Comparison of ENCODE assay signal across 8 mouse cellular contexts in genomic region chr7:24885468-24886307, GRCm38 (mm10). TPM values are rescaled to one million over a fixed set of nuclear protein-coding genes. Genes with fewer than 3 reads are reported as not detected.
DNase-seq lines count a peak whose midpoint lies in the region; ATAC-seq and TF ChIP-seq lines count a peak whose summit lies in the region.

No protein-coding gene starts in this region.

- no peak for TF ChIP-seq EP300 in heart, postnatal 0 days (IDR thresholded peaks at IDR 0.05; ENCODE audit: low read depth)

- peak overlapping the region in 1 of 2 experiments; percentile 86; a peak in 1 of 4 replicates for H3K27ac ChIP-seq in heart, embryonic 14.5 days (replicated peaks in 1 of 2; ENCODE audit: control insufficient read depth in 1 of 2, insufficient read depth in 1 of 2, low read depth in 2 of 2, low read length in 2 of 2)
- 0 out of 2 replicates have a peak overlapping the region, but pooled peaks have one; percentile 26 for H3K27ac ChIP-seq in heart, postnatal 0 days (ENCODE audit: low read depth)
- 0 out of 2 replicates have a peak overlapping the region, but pooled peaks have one; percentile 14 for H3K27ac ChIP-seq in midbrain, embryonic 11.5 days (ENCODE audit: low read depth, low read length)

- H3K4me3 ChIP-seq in heart, embryonic 14.5 days (ENCODE audit: control insufficient read depth in 1 of 2, insufficient read depth in 1 of 2, low read depth in 1 of 2, low read length in 2 of 2), result peak overlapping the region; percentile 69 to 91
- peak overlapping the region; percentile 97 for H3K4me3 ChIP-seq in G1E (ENCODE audit: low read depth, low read length)
- peak overlapping the region; percentile 91 for H3K4me3 ChIP-seq in heart, postnatal 0 days (ENCODE audit: low read depth, low read length)
- peak overlapping the region; percentile 100 for H3K4me3 ChIP-seq in midbrain, embryonic 11.5 days (ENCODE audit: low read depth, low read length)

- H3K9ac ChIP-seq in heart, embryonic 14.5 days (ENCODE audit: low read length), result peak overlapping the region; percentile 99
- peak overlapping the region; percentile 99 for H3K9ac ChIP-seq in heart, postnatal 0 days (replicated peaks; ENCODE audit: low read depth, low read length)
- peak overlapping the region; percentile 100 for H3K9ac ChIP-seq in midbrain, embryonic 11.5 days (ENCODE audit: low read length)

- no peaks in the 10 kb centered on the region for H3K27me3 ChIP-seq in heart, embryonic 14.5 days (ENCODE audit: control insufficient read depth, insufficient read depth, low read length)
- H3K27me3 ChIP-seq in G1E (ENCODE audit: insufficient read depth, low read length), result peaks cover 10% of the 10 kb centered on the region
- H3K27me3 ChIP-seq in heart, postnatal 0 days (ENCODE audit: control insufficient read depth, insufficient read depth, low read length), result no peaks in the 10 kb centered on the region
- H3K27me3 ChIP-seq in midbrain, embryonic 11.5 days (ENCODE audit: control insufficient read depth, insufficient read depth, low read length), result no peaks in the 10 kb centered on the region

- no peak for TF ChIP-seq CTCF in G1E (IDR thresholded peaks at IDR 0.05; ENCODE audit: low read depth, low read length)
- TF ChIP-seq CTCF in heart, postnatal 0 days (IDR thresholded peaks at IDR 0.05; ENCODE audit: low read depth), result no peak

- H3K4me1 ChIP-seq in heart, embryonic 14.5 days (ENCODE audit: control insufficient read depth in 2 of 2, insufficient read depth in 2 of 2, low read length in 2 of 2), result peaks cover 8 to 27% of the 10 kb centered on the region in 2 experiments
- peaks cover 56% of the 10 kb centered on the region for H3K4me1 ChIP-seq in G1E (ENCODE audit: insufficient read depth, low read depth, low read length)
- peaks cover 16% of the 10 kb centered on the region for H3K4me1 ChIP-seq in heart, postnatal 0 days (ENCODE audit: control insufficient read depth, insufficient read depth)
- H3K4me1 ChIP-seq in midbrain, embryonic 11.5 days (ENCODE audit: control insufficient read depth, insufficient read depth, low read length), result peaks cover 21% of the 10 kb centered on the region

- peaks cover 54% of the 10 kb centered on the region for H3K36me3 ChIP-seq in heart, embryonic 14.5 days (ENCODE audit: control insufficient read depth, insufficient read depth, low read length)
- peaks cover 60% of the 10 kb centered on the region for H3K36me3 ChIP-seq in G1E (replicated peaks)
- peaks cover 47% of the 10 kb centered on the region for H3K36me3 ChIP-seq in heart, postnatal 0 days (replicated peaks; ENCODE audit: control insufficient read depth, insufficient read depth, low read length)
- peaks cover 20% of the 10 kb centered on the region for H3K36me3 ChIP-seq in midbrain, embryonic 11.5 days (ENCODE audit: control insufficient read depth, insufficient read depth, low read length)

- peak overlapping the region; percentile 83 for H3K4me2 ChIP-seq in heart, embryonic 14.5 days (ENCODE audit: low read length)
- H3K4me2 ChIP-seq in heart, postnatal 0 days (ENCODE audit: low read depth, low read length), result peak overlapping the region; percentile 67
- H3K4me2 ChIP-seq in midbrain, embryonic 11.5 days, result peak overlapping the region; percentile 80

- no peak for DNase-seq in heart, adult 9 months (ENCODE audit: low spot score in 2 of 2)
- DNase-seq in G1E (ENCODE audit: low spot score), result no peak
- no peak for DNase-seq in heart, postnatal 0 days (ENCODE audit: low spot score)
- DNase-seq in midbrain, embryonic 11.5 days (ENCODE audit: low spot score, missing footprints), result peak; percentile 61
- DNase-seq in embryo, embryonic 11 days, result no peak
- no peak for DNase-seq in ovary, postnatal 14 days (ENCODE audit: low spot score)
- no peak for DNase-seq in frontal cortex, postnatal 25 days (ENCODE audit: low spot score in 2 of 2)

- H3K9me3 ChIP-seq in heart, embryonic 14.5 days (ENCODE audit: control insufficient read depth, low read length), result no peaks in the 10 kb centered on the region
- H3K9me3 ChIP-seq in G1E (replicated peaks), result no peaks in the 10 kb centered on the region
- H3K9me3 ChIP-seq in heart, postnatal 0 days (replicated peaks; ENCODE audit: control insufficient read depth, low read length), result no peaks in the 10 kb centered on the region
- H3K9me3 ChIP-seq in midbrain, embryonic 11.5 days (ENCODE audit: control insufficient read depth, low read length), result no peaks in the 10 kb centered on the region

- ATAC-seq in heart, embryonic 14.5 days (ENCODE audit: insufficient number of reproducible peaks, insufficient read depth, low FRiP score, low read depth), result no peak
- no peak for ATAC-seq in G1E (ENCODE audit: extremely low read depth, insufficient number of reproducible peaks, low FRiP score, poor library complexity, severe bottlenecking)
- no peak for ATAC-seq in heart, postnatal 0 days (ENCODE audit: insufficient read depth, low read depth)
- ATAC-seq in midbrain, embryonic 11.5 days (ENCODE audit: low FRiP score), result no peak

- 43% methylated on average over 12 of the region's 12 CpGs for WGBS in heart, embryonic 14.5 days
- 34% methylated on average over 12 of the region's 12 CpGs for WGBS in heart, postnatal 0 days
- 42% methylated on average over 12 of the region's 12 CpGs for WGBS in midbrain, embryonic 11.5 days

RNA-seq across cellular contexts. Expression of gene Rps19, which starts 1.5 kb away (rescaled TPM):
- polyA plus RNA-seq in heart, embryonic 14.5 days (2014; fragmentation: Nextera tagmentation; extraction: Ambion mirVana), result 1,418 and 1,656 TPM in 2 replicates
- total RNA-seq in G1E (2014; fragmentation: Nextera tagmentation), result 877 and 949 TPM in 2 replicates
- total RNA-seq in G1E (2017), result 1,262 and 1,401 TPM in 2 replicates
- 2,998 and 3,499 TPM in 2 replicates for polyA plus RNA-seq in G1E (2012)
- total RNA-seq in heart, postnatal 0 days (2014; rRNA removed; ENCODE audit: low replicate concordance), result 530 and 642 TPM in 2 replicates
- polyA plus RNA-seq in heart, postnatal 0 days (2015; fragmentation: Nextera tagmentation; extraction: Ambion mirVana), result 980 and 1,040 TPM in 2 replicates
- polyA plus RNA-seq in midbrain, embryonic 11.5 days (2014; fragmentation: Nextera tagmentation; extraction: Ambion mirVana), result 1,753 and 1,929 TPM in 2 replicates

RNA-seq across cellular contexts. Expression of gene Cd79a, which starts 11.5 kb away (rescaled TPM):
- not detected in 2 replicates for polyA plus RNA-seq in heart, embryonic 14.5 days (2014; fragmentation: Nextera tagmentation; extraction: Ambion mirVana)
- total RNA-seq in G1E (2014; fragmentation: Nextera tagmentation), result not detected in 2 replicates
- 0.11 TPM in 1 of 2 replicates, not detected in the other for total RNA-seq in G1E (2017)
- 0.04 TPM in 1 of 2 replicates, not detected in the other for polyA plus RNA-seq in G1E (2012)
- total RNA-seq in heart, postnatal 0 days (2014; rRNA removed; ENCODE audit: low replicate concordance), result 2.8 TPM in 1 of 2 replicates, not detected in the other
- polyA plus RNA-seq in heart, postnatal 0 days (2015; fragmentation: Nextera tagmentation; extraction: Ambion mirVana), result 0.33 and 0.70 TPM in 2 replicates
- 0.12 and 0.14 TPM in 2 replicates for polyA plus RNA-seq in midbrain, embryonic 11.5 days (2014; fragmentation: Nextera tagmentation; extraction: Ambion mirVana)

RNA-seq across cellular contexts. Expression of gene Dmrtc2, which starts 15.8 kb away (rescaled TPM):
- not detected in 2 replicates for polyA plus RNA-seq in heart, embryonic 14.5 days (2014; fragmentation: Nextera tagmentation; extraction: Ambion mirVana)
- total RNA-seq in G1E (2014; fragmentation: Nextera tagmentation) (not detected in 2 replicates), G1E (2017) (not detected in 2 replicates)
- polyA plus RNA-seq in G1E (2012), result not detected in 2 replicates
- not detected in 2 replicates for total RNA-seq in heart, postnatal 0 days (2014; rRNA removed; ENCODE audit: low replicate concordance)
- polyA plus RNA-seq in heart, postnatal 0 days (2015; fragmentation: Nextera tagmentation; extraction: Ambion mirVana), result not detected in 2 replicates
- polyA plus RNA-seq in midbrain, embryonic 11.5 days (2014; fragmentation: Nextera tagmentation; extraction: Ambion mirVana), result not detected in 2 replicates

RNA-seq across cellular contexts. Expression of gene Lypd4, which starts 15.9 kb away (rescaled TPM):
- polyA plus RNA-seq in heart, embryonic 14.5 days (2014; fragmentation: Nextera tagmentation; extraction: Ambion mirVana), result not detected in 2 replicates
- total RNA-seq in G1E (2014; fragmentation: Nextera tagmentation) (not detected in 2 replicates), G1E (2017) (0.11 and 0.17 TPM in 2 replicates)
- not detected in 2 replicates for polyA plus RNA-seq in G1E (2012)
- total RNA-seq in heart, postnatal 0 days (2014; rRNA removed; ENCODE audit: low replicate concordance), result not detected in 2 replicates
- not detected in 2 replicates for polyA plus RNA-seq in heart, postnatal 0 days (2015; fragmentation: Nextera tagmentation; extraction: Ambion mirVana)
- not detected in 2 replicates for polyA plus RNA-seq in midbrain, embryonic 11.5 days (2014; fragmentation: Nextera tagmentation; extraction: Ambion mirVana)

RNA-seq across cellular contexts. Expression of gene Arhgef1, which starts 17.0 kb away (rescaled TPM):
- polyA plus RNA-seq in heart, embryonic 14.5 days (2014; fragmentation: Nextera tagmentation; extraction: Ambion mirVana), result 58.4 and 63.3 TPM in 2 replicates
- total RNA-seq in G1E (2014; fragmentation: Nextera tagmentation), result 97.4 and 107 TPM in 2 replicates
- 38.3 and 48.2 TPM in 2 replicates for total RNA-seq in G1E (2017)
- polyA plus RNA-seq in G1E (2012), result 365 and 371 TPM in 2 replicates
- total RNA-seq in heart, postnatal 0 days (2014; rRNA removed; ENCODE audit: low replicate concordance), result 16.0 and 28.2 TPM in 2 replicates
- 37.0 TPM in 2 replicates for polyA plus RNA-seq in heart, postnatal 0 days (2015; fragmentation: Nextera tagmentation; extraction: Ambion mirVana)
- 37.7 and 38.1 TPM in 2 replicates for polyA plus RNA-seq in midbrain, embryonic 11.5 days (2014; fragmentation: Nextera tagmentation; extraction: Ambion mirVana)
